Mouse (Mus musculus) heart, adult 18-20 months (tissue): ENCODE measurements around the gene Prmt8. TPM values are rescaled to one million over a fixed set of nuclear protein-coding genes. Genes with fewer than 3 reads are reported as not detected.

Experiments used
- DNase-seq, 2 experiments: peaks; one replicate each; pipeline ENCODE4 v3.0.0; 2021 to 2022; ENCODE audit warnings: mixed read lengths in 1 of 2
- total RNA-seq, 2 experiments: library from RNA; stranded (reverse); gene quantifications; 2 replicates each; pipeline ENCODE4 v1.2.3; 2021

Prmt8 gene
- total RNA-seq, 2 experiments from 2014 or later, result not detected

DNA sequence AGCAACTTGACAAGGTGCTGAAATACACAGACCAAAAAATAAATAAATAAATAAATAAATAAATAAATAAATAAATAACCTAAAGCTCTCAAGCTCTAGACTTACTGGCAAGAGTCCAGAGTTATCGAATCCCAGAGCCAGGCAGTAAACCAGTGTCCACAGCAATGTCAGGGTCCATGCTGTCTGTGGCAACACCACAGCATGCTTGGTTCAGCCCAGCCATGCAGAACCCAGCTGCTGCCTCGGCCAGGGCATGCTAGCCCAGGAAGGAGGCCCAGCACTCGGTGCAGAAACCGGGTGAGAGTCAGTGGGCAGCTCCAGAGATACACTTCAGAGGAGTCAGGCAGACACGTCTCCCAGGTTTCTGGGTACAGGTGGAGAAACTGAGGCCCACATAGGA, 29.4 kb downstream of the Prmt8 start:
- no peak for DNase-seq

DNA sequence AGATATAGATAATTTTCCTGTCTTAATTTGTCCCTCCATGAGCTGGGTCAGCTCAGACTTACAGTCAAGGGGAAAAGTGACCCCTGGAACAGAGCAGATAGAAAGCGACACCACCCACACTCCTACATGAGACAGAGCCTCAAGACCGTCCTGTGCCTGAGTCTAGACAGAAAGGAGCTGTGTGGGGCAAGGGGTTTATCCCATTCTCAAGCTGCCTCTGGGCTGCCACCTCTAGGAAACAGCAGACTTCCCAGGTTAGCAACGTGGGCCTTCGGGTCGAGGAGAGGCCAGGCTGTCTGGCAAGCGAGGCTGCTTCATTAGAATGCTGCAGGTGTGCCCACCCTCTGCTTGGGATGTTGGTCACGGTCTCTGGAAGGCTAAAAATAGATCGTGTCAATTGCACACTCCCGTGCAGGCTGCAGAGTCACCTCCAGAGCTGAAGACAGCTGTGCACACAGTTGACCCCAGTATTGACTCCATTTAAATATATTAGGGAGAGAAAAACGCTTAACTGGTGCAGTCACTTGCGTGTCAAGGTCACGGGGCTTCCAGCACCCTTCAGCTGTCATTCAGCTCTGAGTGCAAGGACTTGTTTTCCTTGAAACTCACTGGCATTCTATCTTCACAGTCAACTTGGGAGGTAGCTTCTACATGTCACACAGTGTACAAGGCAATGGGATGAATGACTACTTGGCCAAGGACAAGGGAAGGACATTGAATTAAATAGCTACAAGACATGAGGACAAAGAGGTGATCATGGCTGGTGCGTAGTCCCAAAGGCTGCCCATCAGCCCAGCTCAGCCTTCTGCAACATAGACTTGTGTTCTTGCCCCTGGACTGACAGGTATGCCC, 33.9 kb downstream of the Prmt8 start:
- no peak for DNase-seq

GRCm38 (mm10) chr6:127723126-127723525, 46.1 kb downstream of the Prmt8 start:
- DNase-seq, result no peak

- no peak for DNase-seq
These were observed 49.4 kb downstream of the Prmt8 start for GRCm38 (mm10) chr6:127719875-127720274.

DNA sequence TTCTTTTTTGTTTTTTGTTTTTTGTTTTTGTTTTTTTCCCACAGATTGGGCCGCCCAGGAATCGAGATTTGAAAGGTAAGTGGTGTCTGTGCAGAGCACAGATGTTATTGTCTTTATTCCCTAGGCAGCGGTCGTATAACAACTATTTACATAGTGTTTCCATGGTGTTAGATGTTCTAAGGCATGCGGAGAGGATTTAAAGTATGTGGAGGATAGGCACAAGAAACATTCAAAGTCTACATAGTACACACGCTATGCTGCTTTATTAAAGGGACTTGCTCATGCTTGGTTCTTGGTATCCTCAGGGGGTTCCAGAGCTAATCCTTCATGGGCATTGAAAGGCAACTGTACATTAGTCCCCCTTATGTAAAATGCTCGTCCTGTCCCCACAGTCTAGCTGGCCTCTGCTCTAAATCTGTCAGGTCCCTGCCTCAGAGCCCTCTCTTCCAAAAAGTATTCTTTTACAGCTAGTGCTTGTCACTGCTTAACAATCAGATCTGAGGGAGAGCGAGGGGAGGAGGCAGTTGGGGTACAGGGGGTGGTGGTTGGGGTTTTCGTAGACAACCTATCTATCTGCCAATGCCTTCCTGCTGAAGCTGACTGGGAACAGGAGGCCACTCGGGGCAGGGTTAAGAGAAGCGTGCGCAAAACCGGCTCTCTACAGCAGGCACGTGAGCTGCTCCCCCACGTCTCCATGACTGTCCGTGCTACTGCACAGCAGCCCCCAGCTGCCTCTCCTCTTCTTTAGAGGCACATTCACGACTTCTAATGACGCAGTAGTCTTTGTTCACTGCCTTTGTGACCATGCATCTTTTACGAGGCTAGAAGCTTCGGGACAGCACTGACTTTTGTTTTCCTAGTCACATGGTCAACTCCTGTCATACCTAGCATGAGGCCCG, 51.8 kb downstream of the Prmt8 start:
- DNase-seq, result no peak

DNA sequence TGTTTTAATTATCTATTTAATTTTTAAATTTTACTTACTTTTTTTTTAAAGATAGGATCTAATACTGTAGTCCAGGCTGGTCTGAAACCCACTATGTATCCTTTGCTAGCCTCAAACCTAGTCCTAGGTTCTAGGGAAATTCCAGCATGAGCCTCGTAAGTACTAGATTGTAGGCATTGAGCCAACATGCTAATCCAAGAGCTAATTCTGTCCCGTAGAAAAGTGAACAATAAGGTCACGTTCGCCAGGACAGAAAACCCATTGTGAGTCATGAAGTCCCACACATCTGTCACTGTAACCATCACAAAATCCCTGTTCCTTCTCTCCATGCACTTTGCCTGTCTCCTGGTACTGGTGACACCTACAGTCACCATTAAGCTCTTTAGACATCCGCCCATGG, 53.8 kb downstream of the Prmt8 start:
- peak in 1 of 2 experiments; percentile 8 for DNase-seq

GRCm38 (mm10) chr6:127714906-127715305, 54.4 kb downstream of the Prmt8 start:
- DNase-seq, result no peak

DNA sequence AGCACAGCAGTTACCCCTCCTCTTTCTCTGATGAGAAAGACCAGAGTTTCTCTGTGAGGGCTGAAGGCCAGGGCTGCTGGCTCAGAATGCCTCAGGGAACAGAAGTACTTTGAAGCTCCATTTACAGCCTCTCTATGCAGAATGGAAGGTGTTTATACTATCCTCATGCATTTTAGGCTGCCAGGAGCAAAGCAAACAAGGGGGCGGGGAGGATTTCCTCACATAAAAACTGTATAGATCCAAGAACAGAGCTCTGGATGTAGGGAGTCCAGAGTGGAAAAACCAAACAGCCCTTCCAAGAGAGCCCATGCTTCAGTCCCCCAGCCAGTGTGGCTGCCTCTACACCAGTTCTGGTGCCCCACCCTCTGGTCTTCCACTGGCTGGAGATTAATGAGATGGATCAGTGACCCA, 61.0 kb downstream of the Prmt8 start:
- DNase-seq, result no peak

DNA sequence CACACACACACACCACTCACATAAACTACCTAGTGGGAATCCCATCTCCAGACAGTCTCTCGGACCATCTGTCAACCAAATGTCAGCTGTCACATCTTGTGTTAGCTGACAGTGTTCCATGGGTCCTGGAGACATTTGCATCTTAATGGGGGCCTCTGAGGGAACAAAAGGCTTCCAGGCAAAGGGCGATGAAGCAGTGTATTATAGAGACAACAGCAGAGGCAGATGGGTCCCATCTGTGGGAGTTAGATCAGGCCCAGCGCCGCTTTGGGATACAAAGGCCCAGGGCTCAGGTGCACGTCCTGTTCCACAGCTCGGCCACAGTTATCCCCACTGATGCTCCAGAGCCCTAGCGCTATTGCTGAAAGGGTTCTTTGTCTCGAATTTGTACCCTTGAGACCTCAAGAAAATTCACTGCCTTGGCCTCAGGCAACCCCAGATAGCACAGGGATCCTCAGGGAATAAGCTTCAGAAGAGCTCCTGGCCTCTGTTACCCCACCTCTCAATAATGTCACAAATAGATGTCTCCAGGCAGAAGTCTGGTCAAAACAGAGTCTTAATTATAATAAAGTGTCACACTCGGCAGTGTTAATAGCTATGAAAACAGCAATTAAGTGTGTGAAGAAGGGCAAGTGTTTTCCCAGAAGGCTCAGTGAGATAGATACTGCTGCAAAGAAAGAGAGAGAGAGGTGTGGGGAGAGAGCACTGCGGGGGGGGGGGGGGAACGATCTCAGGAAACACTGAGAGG, 68.1 kb downstream of the Prmt8 start:
- no peak for DNase-seq

DNA sequence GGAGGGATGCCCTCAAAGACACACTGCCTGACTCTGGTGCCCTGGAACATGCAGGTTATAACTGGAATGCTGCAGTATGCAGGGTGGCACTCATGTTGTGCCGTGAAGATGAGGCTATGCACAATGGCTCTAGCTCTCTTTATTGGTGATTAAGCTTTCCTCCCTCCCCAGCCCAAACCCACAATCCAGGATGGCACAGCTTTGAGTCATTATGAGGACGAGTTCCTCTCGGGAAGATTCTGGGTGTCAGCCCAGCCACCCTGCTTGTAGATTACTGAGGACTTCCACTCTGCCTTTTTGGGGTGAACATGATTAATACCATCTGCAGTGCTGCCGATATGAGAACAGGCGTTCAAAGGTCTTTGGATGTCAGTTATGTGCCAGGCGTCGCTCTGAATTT, 75.6 kb downstream of the Prmt8 start:
- DNase-seq, result no peak

GRCm38 (mm10) chr6:127692298-127692697, 77.0 kb downstream of the Prmt8 start:
- no peak for DNase-seq

- DNase-seq, result no peak
These were observed 82.0 kb downstream of the Prmt8 start for GRCm38 (mm10) chr6:127687181-127687860.

GRCm38 (mm10) chr6:127684981-127685380, 84.3 kb downstream of the Prmt8 start:
- peak in 1 of 2 experiments; percentile 11 for DNase-seq

- DNase-seq, result no peak
These were observed 85.7 kb downstream of the Prmt8 start for GRCm38 (mm10) chr6:127683561-127683960.

- DNase-seq, result no peak
These were observed 88.5 kb downstream of the Prmt8 start for GRCm38 (mm10) chr6:127680784-127681183.

DNA sequence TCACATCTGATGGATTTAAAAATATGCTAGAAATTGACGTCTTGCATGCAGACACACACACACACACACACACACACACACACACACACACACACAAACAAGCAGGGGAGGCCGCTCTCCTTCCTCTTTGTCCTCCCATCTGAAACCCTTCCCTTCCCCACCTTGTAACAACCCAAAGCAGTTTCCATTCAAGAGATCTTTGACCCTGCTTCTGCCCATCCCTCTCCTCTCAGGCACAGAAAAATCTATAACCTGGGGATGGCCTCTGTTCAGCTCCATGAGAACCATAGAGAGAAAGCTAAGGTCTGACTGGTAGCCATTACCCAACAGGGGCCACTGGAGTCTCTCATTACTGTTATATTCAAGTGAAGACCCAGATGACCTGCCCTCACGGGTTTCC, 90.3 kb downstream of the Prmt8 start:
- no peak for DNase-seq

- no peak for DNase-seq
These were observed 91.0 kb downstream of the Prmt8 start for GRCm38 (mm10) chr6:127678320-127678719.

DNA sequence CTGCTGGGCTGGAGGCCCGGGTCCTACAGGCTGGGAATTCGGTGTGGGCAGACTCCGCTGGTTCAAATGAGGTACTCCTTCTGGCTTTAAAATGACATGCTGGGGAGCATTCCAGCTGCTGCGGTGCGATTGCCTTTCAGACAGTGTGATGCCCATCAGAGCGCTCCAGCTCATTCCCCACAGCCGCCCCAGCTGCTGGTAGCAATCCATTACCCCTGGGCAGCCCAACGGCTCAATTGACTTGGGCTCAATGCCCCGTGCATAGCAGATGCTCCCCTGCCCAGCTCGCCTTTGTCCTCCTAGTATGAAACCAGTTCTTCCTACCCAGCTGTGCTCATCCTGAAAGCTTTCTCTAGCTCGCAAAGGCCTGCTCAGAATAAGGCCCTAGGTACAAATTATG, 92.4 kb downstream of the Prmt8 start:
- no peak for DNase-seq

GRCm38 (mm10) chr6:127672071-127672470, 97.2 kb downstream of the Prmt8 start:
- DNase-seq, result peak; percentile 7 to 26

- no peak for DNase-seq
These were observed 99.2 kb downstream of the Prmt8 start for GRCm38 (mm10) chr6:127670031-127670430.

- no peak for DNase-seq
These were observed 100.0 kb downstream of the Prmt8 start for GRCm38 (mm10) chr6:127669313-127669712.

GRCm38 (mm10) chr6:127663263-127663662, 106.0 kb downstream of the Prmt8 start:
- no peak for DNase-seq
